Comparison of ENCODE assay signal across 39 mouse cellular contexts in the genomic region with DNA sequence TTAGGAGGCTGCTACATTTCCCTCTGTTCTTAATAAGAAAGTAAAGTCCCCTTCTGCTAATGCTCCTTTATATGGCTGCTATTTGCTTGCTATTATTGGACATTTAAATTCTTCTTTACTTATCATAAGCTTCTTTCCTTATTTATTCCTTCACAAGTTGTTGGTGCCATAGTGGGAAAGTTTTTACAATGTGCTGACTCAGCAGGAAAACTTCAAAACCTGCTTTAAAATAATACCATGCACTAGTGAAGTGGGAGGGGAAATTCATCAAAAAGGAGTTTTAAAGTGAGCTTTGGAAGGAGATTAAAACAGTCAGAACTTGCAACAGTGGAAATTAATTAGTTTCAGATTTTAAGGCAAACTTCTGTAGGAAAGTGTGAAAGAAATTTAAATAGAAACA. TPM values are rescaled to one million over a fixed set of nuclear protein-coding genes. Genes with fewer than 3 reads are reported as not detected.
"Had no signal": no experiment of that assay in that cellular context is flagged by ENCODE, and none has a peak within 500 bp of the region (broad histone marks: within the 10 kb centered on the region; RNA-seq: fewer than 3 reads in every experiment).

No protein-coding gene starts in this region.

- H3K9ac ChIP-seq: limb, embryonic 12.5 days; limb, embryonic 13.5 days; limb, embryonic 15.5 days; liver, embryonic 12.5 days; liver, embryonic 13.5 days; liver, embryonic 14.5 days; liver, embryonic 15.5 days; liver, postnatal 0 days; lung, embryonic 14.5 days; lung, embryonic 15.5 days; midbrain, embryonic 12.5 days; midbrain, embryonic 13.5 days; midbrain, embryonic 15.5 days had no signal

- ATAC-seq: liver, embryonic 12.5 days; liver, postnatal 0 days; lung, postnatal 0 days; midbrain, embryonic 13.5 days; midbrain, embryonic 15.5 days; midbrain, embryonic 16.5 days had no signal

- H3K27ac ChIP-seq: limb, embryonic 10.5 days; limb, embryonic 12.5 days; limb, embryonic 13.5 days; limb, embryonic 15.5 days; liver, embryonic 12.5 days; liver, embryonic 13.5 days; liver, embryonic 14.5 days; liver, embryonic 15.5 days; lung, embryonic 15.5 days; macrophage; midbrain, embryonic 10.5 days; midbrain, embryonic 12.5 days; midbrain, embryonic 13.5 days; midbrain, embryonic 15.5 days had no signal

- H3K27me3 ChIP-seq: limb, embryonic 12.5 days; limb, embryonic 13.5 days; limb, embryonic 15.5 days; liver, embryonic 12.5 days; liver, embryonic 13.5 days; liver, embryonic 15.5 days; lung, embryonic 15.5 days; megakaryocyte, embryonic 14.5 days; midbrain, embryonic 12.5 days; midbrain, embryonic 13.5 days; midbrain, embryonic 15.5 days had no signal

- H3K9me3 ChIP-seq: limb, embryonic 10.5 days; limb, embryonic 12.5 days; limb, embryonic 13.5 days; limb, embryonic 15.5 days; liver, embryonic 12.5 days; liver, embryonic 13.5 days; liver, embryonic 15.5 days; lung, embryonic 15.5 days; megakaryocyte, embryonic 14.5 days; midbrain, embryonic 10.5 days; midbrain, embryonic 12.5 days; midbrain, embryonic 13.5 days; midbrain, embryonic 15.5 days had no signal

- DNase-seq: left cerebral cortex, postnatal 4 days; liver; liver, embryonic 13.5 days; liver, postnatal 0 days; lung, adult 18-20 months; lung, adult 2 months; lung, embryonic 14.5 days; lung, postnatal 10 days; lung, postnatal 14 days; lung, postnatal 36 days; lung, postnatal 4 days; midbrain, embryonic 14.5 days had no signal

- H3K36me3 ChIP-seq: limb, embryonic 10.5 days; limb, embryonic 12.5 days; limb, embryonic 13.5 days; limb, embryonic 15.5 days; liver, embryonic 12.5 days; liver, embryonic 13.5 days; liver, embryonic 15.5 days; lung, embryonic 15.5 days; midbrain, embryonic 10.5 days; midbrain, embryonic 12.5 days; midbrain, embryonic 13.5 days; midbrain, embryonic 15.5 days had no signal

- H3K4me2 ChIP-seq: limb, embryonic 12.5 days; limb, embryonic 13.5 days; limb, embryonic 15.5 days; liver, embryonic 11.5 days; liver, embryonic 12.5 days; liver, embryonic 13.5 days; liver, embryonic 15.5 days; lung, embryonic 14.5 days; lung, embryonic 15.5 days; midbrain, embryonic 11.5 days; midbrain, embryonic 12.5 days; midbrain, embryonic 13.5 days; midbrain, embryonic 15.5 days had no signal

- H3K4me3 ChIP-seq: limb, embryonic 10.5 days; limb, embryonic 12.5 days; limb, embryonic 13.5 days; limb, embryonic 15.5 days; liver, embryonic 12.5 days; liver, embryonic 13.5 days; liver, embryonic 15.5 days; lung, embryonic 15.5 days; megakaryocyte, embryonic 14.5 days; midbrain, embryonic 10.5 days; midbrain, embryonic 12.5 days; midbrain, embryonic 13.5 days; midbrain, embryonic 15.5 days; myocyte had no signal

- H3K4me1 ChIP-seq: limb, embryonic 10.5 days; limb, embryonic 12.5 days; limb, embryonic 13.5 days; limb, embryonic 15.5 days; liver, embryonic 12.5 days; liver, embryonic 13.5 days; liver, embryonic 15.5 days; lung, embryonic 15.5 days; megakaryocyte, embryonic 14.5 days; midbrain, embryonic 10.5 days; midbrain, embryonic 12.5 days; midbrain, embryonic 13.5 days; midbrain, embryonic 15.5 days had no signal

RNA-seq across cellular contexts. Expression of gene Htr2c, which starts 26.0 kb away (rescaled TPM):
- total RNA-seq: liver, adult 2 months; megakaryocyte progenitor cell, adult 5-6 weeks; megakaryocyte, adult 5-6 weeks; megakaryocyte-erythroid progenitor cell, adult 5-6 weeks; monocyte, adult 5-6 weeks had no signal
- polyA plus RNA-seq: limb, embryonic 10.5 days; limb, embryonic 11.5 days; liver, adult 2 months; liver, embryonic 11.5 days; liver, embryonic 12.5 days; liver, embryonic 13.5 days; liver, embryonic 14.5 days; liver, embryonic 15.5 days; liver, embryonic 16.5 days; liver, postnatal 0 days; lung, embryonic 14.5 days; lung, embryonic 15.5 days; lung, embryonic 16.5 days; macrophage; myocyte had no signal
